Mouse (Mus musculus) adrenal gland, adult 18-20 months (tissue): ENCODE results near the gene Wdr20rt. TPM values are rescaled to one million over a fixed set of nuclear protein-coding genes. Genes with fewer than 3 reads are reported as not detected.

Experiments
- total RNA-seq, 2 experiments: library from RNA; stranded (reverse); gene quantifications; 1 replicate in 1 of 2; 2 replicates in 1 of 2; pipeline ENCODE4 v1.2.3; 2021

Gene Wdr20rt
- total RNA-seq, 2 experiments from 2014 or later, result 0.19 TPM; not detected in 1

Other genes starting within 250 kb of the Wdr20rt start
- gene Prpf39, start 189.2 kb upstream of the Wdr20rt start, total RNA-seq, result 10 to 100 TPM; 31.9 to 34.4 TPM
- gene Fkbp3, start 151.5 kb upstream of the Wdr20rt start, total RNA-seq, result 100 to 1,000 TPM in 1 of 2 experiments, 10 to 100 TPM in 1; 92.5 to 113 TPM
- gene Fancm, start 149.9 kb upstream of the Wdr20rt start, total RNA-seq, result 10 to 100 TPM in 1 of 2 experiments, 1 to 10 TPM in 1; 6.6 to 11.1 TPM
- under 1 TPM; 0.36 to 0.42 TPM for gene Mis18bp1, start 52.9 kb upstream of the Wdr20rt start, total RNA-seq